Mouse (Mus musculus) frontal cortex, postnatal 10 days (tissue): Measurements from ENCODE around the gene Lrrc23.

Experiments used
- DNase-seq, 2 experiments: peaks; one replicate each; pipeline ENCODE4 v3.0.0; 2022; ENCODE audit warnings: low spot score in 2 of 2, mixed read lengths in 1 of 2

The Lrrc23 gene

GRCm38 (mm10) chr6:124767920-124768703, 11.4 kb downstream of the Lrrc23 start:
- peak in 1 of 2 experiments; percentile 59 for DNase-seq

DNA sequence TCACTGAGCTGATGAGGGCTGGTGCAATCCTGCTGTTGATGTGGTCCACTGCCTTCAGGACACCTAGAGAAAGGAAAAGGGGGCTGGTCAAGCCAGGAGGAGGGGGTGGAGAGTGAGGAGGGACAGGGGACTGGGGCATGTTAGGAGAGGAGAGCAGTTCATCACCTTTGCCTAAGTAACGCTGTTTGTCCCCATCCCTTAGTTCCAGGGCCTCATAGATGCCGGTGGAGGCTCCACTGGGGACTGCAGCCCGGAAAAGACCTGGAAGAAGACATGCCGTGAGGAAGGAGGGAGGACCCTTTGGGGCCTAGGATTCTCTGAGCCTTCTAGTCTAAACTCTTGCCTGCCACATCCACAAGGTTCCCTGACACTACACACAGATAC, 12.0 kb downstream of the Lrrc23 start:
- no peak for DNase-seq

- DNase-seq, result no peak
These were observed 13.6 kb downstream of the Lrrc23 start for GRCm38 (mm10) chr6:124765951-124766350.

DNA sequence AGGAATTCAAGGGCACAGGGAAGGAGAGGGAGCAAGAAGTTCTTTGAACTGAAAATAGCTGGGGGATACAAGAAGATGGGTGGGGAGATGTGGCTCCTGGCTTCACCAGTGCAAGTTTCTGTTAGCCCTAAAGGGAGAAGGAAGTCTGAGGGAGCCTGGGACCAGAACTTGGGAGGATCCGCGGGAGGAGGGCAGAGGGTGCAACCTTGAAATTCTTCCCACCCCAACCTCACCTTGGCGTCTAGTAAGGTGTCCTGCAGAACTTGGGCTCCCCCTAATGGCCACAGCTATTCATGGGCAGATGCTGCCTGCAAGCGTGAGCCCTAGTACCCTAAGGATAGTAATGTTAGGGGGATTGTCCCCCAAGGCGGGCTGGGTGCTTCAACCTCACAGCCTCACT, 20.3 kb downstream of the Lrrc23 start:
- DNase-seq, result peak in 1 of 2 experiments; percentile 74

- DNase-seq, result no peak
These were observed 20.7 kb downstream of the Lrrc23 start for GRCm38 (mm10) chr6:124758849-124759232.

- DNase-seq, result peak in 1 of 2 experiments; percentile 57
These were observed 21.3 kb downstream of the Lrrc23 start for GRCm38 (mm10) chr6:124757909-124758848.

- DNase-seq, result no peak
These were observed 22.1 kb downstream of the Lrrc23 start for GRCm38 (mm10) chr6:124757351-124757880.

DNA sequence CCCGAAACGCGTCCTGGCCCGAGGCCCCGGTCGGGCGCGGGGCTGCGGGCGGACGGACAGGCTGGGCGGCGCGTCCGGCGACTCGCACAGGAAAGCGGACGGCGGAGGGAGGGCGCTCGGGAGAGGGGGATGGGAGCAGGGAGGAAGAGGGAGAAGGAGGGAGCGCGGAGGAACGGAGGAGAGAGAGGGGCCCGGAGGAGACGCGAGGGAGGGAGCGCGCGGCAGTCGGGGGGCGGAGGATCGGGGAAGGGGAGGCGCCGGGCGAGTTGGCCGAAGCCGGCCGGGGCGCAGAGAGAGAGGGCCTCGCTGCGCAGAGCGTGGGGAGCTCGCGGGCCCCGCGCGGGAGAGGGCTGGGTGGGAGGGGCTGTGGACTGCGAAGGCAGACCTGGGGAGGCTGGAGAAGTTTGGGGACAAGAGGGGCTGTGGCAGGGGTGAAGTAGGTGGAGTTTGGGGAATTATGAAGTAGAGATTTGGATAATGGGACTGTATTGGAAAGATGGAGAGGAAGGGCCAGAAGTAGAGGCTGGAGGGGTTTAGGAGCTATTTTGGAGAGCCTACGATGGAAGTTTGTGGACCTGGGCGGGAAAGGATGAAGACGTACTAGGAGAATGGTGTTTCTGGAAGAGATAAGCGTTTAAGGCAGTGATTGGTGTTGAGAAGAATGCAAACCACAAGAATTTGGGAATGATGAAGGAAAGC, 22.7 kb downstream of the Lrrc23 start:
- DNase-seq, result peak in 1 of 2 experiments; percentile 84

DNA sequence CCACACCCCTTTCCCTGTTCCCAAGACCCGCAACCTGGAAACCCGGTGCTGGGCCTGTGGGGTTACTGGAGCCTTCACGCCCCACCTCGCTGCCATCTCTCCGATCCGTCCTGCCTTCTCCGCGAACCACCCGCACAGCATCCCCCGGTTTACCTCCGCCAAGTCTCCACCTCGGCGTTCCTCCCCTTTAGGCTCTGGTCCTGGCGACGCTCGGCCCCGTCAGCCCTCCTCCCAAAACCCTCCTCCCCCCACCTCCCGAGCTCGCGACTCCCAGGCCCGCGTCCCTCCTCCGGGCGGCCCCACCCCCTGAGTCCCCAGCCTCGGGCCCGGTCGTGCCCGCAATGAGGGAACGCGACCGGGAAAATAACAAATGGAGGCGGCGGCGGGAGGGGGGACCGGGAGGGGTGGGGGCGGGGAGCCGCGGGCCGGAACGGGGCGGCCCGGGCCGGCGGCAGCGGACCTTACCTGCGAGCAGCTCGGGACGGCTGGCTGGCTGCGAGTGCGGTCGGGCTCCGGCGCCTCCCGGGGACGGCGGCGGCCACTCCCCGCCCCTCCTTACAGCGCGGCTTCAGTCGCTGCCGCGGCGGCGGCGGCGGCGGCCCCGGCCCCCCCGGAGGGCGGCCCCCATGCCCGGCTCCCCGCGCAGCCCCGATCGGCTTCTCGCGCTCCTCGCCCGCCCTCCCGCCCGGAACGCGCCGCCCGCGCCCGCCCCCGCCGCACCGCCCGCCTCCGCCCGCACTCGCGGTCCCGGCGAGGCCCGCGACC, 23.5 kb downstream of the Lrrc23 start, which contains the start of the genes Gm45234 and Atn1:
Gene Gm45234 (minus strand): TSS at position 191 of the 765 bp plus-strand sequence.
Gene Atn1 (minus strand): TSS at position 694 of the 765 bp plus-strand sequence.
- DNase-seq, result peak; percentile 15 to 59

GRCm38 (mm10) chr6:124755306-124755705, 24.2 kb downstream of the Lrrc23 start:
- no peak for DNase-seq

- DNase-seq, result no peak
These were observed 25.7 kb downstream of the Lrrc23 start for GRCm38 (mm10) chr6:124753861-124754260.

GRCm38 (mm10) chr6:124750405-124750804, 29.1 kb downstream of the Lrrc23 start:
- no peak for DNase-seq

DNA sequence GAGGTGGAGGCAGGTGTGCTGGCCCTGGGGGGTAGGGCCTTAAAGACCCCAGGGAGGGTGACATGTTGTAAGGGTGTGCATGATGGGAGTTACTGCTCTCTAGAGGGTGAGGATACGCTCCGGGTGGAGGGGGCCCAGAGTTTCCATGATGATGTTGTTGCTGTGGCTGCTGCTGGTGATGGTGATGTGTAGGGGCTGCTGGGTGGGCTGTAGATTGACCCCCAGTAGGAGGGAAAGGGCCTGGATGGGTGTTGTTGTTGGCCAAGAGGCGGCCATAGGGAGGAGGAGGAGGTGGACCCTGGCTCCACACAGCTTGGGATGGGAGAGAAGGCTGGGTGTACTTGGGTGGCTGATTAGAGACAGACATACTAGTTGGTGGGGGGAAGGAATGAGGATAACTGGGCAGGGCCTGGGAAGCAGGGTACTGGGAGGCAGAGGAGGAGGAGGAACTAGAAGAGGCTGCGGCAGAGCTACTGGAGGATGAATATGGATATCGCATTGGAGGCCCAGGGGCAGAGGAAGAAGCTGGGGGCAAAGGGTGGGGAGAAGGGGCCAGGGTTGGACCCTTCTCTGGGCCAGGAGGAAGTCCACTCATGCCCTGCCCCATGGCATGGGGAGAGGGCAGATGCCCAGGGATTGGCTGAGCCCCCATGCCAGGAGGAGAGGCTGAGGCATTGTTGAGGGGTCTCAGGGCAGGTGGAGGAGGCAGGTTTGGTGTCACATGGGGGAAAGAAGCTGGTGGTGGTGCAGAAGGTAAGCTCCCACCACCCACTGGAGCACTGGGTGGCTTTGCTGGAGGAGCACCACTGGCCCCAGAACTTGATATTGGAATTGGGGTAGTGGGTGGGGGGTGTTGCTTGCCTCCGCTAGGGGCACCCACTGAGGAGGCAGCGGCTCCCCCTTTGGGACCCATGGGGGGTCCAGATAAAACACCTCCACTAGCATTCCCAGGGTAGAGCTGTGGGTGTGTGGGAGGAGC, 32.6 kb downstream of the Lrrc23 start:
- no peak for DNase-seq

- no peak for DNase-seq
These were observed 33.3 kb downstream of the Lrrc23 start for GRCm38 (mm10) chr6:124746296-124746605.

DNA sequence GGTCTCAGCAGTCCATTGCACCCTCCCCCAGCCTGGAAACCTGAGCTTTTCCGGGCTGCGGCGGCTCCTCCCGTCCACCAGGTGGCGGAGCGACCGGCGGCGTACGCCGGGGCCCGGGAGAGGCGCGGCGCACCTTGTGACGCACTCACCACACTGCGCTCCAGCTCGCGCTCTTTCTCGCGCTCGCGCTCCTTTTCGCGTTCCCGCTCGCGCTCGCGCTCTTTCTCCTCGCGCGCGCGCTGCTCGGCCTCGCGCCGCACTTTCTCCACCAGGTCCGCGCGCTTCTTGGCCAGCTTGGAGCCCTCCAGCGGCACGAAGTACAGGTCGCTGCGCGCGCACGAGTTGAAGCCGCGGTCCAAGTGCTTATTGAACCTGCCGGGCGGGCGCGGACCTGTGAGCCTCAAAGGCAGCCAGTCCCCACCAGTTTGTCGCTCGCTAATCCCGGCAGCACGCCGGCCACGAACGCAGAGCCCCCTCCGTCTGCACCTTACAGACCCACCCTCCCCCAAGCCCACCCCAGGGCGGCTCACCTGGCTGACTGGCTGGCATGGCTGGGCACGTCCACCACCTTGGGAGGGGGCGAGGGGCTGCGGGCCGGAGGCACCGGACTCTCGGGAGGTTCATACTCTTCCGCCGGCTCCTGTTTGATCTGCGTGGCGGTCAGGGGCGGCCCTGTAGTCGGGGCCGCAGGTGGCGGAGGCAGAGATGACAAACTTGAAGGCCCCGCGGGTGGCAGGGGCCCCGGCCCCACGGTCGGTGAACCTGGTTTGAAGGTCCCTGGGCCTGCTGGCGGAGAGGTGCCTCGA, 33.8 kb downstream of the Lrrc23 start:
- peak; percentile 90 to 94 for DNase-seq

DNA sequence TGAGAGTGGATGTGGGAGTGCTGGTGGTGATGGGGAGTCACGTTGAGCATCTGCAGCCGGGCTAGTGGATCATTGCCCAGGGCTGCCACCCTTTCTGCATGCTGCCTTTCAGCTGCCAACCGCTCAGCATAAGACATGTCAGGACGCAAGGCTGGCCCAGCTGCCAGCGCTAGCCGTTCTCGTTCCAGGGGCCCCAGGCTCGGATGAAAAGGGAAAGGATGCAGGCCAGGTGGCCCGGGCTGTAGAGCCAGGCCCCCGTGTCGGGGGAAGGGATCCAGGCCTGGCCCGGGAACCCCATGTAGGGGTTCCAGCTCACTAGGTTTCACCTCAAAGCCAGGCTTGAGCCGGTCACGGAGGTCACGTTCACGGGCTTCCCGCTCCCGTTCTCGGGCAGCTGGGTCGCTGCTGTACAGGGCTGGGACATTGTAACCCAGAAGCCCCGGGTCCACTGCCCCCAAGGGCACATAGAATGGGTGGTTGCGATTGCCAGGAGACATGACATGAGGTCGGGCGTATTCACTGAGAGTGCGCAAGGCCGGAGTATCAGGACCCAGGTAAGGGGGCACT, 34.7 kb downstream of the Lrrc23 start:
- peak in 1 of 2 experiments; percentile 52 for DNase-seq

GRCm38 (mm10) chr6:124743647-124744046, 35.9 kb downstream of the Lrrc23 start:
- DNase-seq, result no peak

DNA sequence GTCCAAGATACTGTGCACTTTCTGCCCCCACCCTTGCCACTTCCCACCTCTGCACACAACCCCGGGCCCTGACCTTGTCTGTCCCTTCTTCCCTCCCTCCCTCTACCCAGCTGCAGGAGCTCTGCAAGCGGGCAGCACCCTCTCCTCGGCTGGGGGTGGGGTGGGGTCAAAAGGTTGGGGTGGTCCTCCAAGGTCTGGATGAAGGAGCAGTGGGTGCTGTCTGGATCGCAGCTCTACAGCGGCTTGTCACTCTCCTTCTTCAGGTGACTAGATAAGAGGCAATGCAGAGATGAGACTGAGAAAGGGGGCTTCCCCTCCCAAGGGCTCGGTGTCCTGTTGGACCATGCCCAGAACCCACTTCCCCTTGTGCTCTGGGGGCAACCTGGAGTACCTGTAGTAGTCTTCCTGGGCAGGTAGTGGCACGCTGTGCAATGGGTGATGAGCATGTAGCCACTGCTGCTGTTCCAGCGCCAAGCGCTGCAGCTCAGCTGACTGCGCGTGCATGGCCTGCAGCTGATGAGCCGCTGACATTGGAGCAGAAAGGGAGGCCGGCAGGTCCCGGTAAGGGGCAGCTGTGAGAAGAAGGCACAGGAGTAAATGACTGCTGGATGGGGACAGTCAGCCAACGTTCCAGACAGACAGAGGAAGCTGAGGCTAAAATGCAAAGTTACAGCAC, 36.5 kb downstream of the Lrrc23 start:
- DNase-seq, result no peak
